Mouse (Mus musculus): Measurements from ENCODE around the gene Cyp27a1. TPM values are rescaled to one million over a fixed set of nuclear protein-coding genes. Genes with fewer than 3 reads are reported as not detected.

Cyp27a1 gene
- total RNA-seq, 2 experiments from 2014 or later, result 0.98 to 5.4 TPM

GRCm38 (mm10) chr1:74763081-74763480, 49.7 kb downstream of the Cyp27a1 start:
- no peak for ATAC-seq (replicated peaks; ENCODE audit: low FRiP score, poor library complexity, severe bottlenecking)

GRCm38 (mm10) chr1:74770727-74771466, 57.5 kb downstream of the Cyp27a1 start:
- ATAC-seq (replicated peaks; ENCODE audit: low FRiP score, poor library complexity, severe bottlenecking), result no peak

GRCm38 (mm10) chr1:74771467-74771844, 58.1 kb downstream of the Cyp27a1 start:
- no peak for ATAC-seq (replicated peaks; ENCODE audit: low FRiP score, poor library complexity, severe bottlenecking)

- no peak for ATAC-seq (replicated peaks; ENCODE audit: low FRiP score, poor library complexity, severe bottlenecking)
Measured at GRCm38 (mm10) chr1:74771845-74771930, 58.3 kb downstream of the Cyp27a1 start, which contains the start of gene Wnt6. TSS of gene Wnt6 (plus strand) at chr1:74771892.

GRCm38 (mm10) chr1:74771931-74772620, 58.7 kb downstream of the Cyp27a1 start:
- ATAC-seq (replicated peaks; ENCODE audit: low FRiP score, poor library complexity, severe bottlenecking), result 0 out of 2 replicates have a peak, but pooled peaks have one; percentile 19

GRCm38 (mm10) chr1:74773136-74773535, 59.8 kb downstream of the Cyp27a1 start:
- ATAC-seq (replicated peaks; ENCODE audit: low FRiP score, poor library complexity, severe bottlenecking), result no peak

GRCm38 (mm10) chr1:74774062-74774461, 60.7 kb downstream of the Cyp27a1 start:
- ATAC-seq (replicated peaks; ENCODE audit: low FRiP score, poor library complexity, severe bottlenecking), result no peak

- ATAC-seq (replicated peaks; ENCODE audit: low FRiP score, poor library complexity, severe bottlenecking), result no peak
Measured at GRCm38 (mm10) chr1:74775816-74776215, 62.4 kb downstream of the Cyp27a1 start.

- no peak for ATAC-seq (replicated peaks; ENCODE audit: low FRiP score, poor library complexity, severe bottlenecking)
Measured at GRCm38 (mm10) chr1:74778934-74779486, 65.6 kb downstream of the Cyp27a1 start.

- no peak for ATAC-seq (replicated peaks; ENCODE audit: low FRiP score, poor library complexity, severe bottlenecking)
Measured at GRCm38 (mm10) chr1:74782045-74782444, 68.7 kb downstream of the Cyp27a1 start.

- no peak for ATAC-seq (replicated peaks; ENCODE audit: low FRiP score, poor library complexity, severe bottlenecking)
Measured at GRCm38 (mm10) chr1:74783554-74783953, 70.2 kb downstream of the Cyp27a1 start.

GRCm38 (mm10) chr1:74784041-74784759, 70.8 kb downstream of the Cyp27a1 start:
- ATAC-seq (replicated peaks; ENCODE audit: low FRiP score, poor library complexity, severe bottlenecking), result no peak

Other genes with a start within 250 kb of the Cyp27a1 start
- gene Cnot9, start 207.5 kb upstream of the Cyp27a1 start, total RNA-seq (2015; ENCODE audit: low replicate concordance), result 28.5 and 39.6 TPM in 2 replicates
- gene Cnot9, start 207.5 kb upstream of the Cyp27a1 start, total RNA-seq (2017; ENCODE audit: low replicate concordance), result 19.6 and 43.3 TPM in 2 replicates
- not detected in 2 replicates for gene Plcd4, start 170.7 kb upstream of the Cyp27a1 start, total RNA-seq (2015; ENCODE audit: low replicate concordance)
- 0.39 TPM in 1 of 2 replicates, not detected in the other for gene Plcd4, start 170.7 kb upstream of the Cyp27a1 start, total RNA-seq (2017; ENCODE audit: low replicate concordance)
- 15.5 and 30.2 TPM in 2 replicates for gene Usp37, start 169.3 kb upstream of the Cyp27a1 start, total RNA-seq (2015; ENCODE audit: low replicate concordance)
- gene Usp37, start 169.3 kb upstream of the Cyp27a1 start, total RNA-seq (2017; ENCODE audit: low replicate concordance), result 29.0 and 33.9 TPM in 2 replicates
- gene Zfp142, start 125.3 kb upstream of the Cyp27a1 start, total RNA-seq (2015; ENCODE audit: low replicate concordance), result 19.3 and 20.5 TPM in 2 replicates
- gene Zfp142, start 125.3 kb upstream of the Cyp27a1 start, total RNA-seq (2017; ENCODE audit: low replicate concordance), result 15.4 and 19.9 TPM in 2 replicates
- 2.9 and 7.2 TPM in 2 replicates for gene Bcs1l, start 125.3 kb upstream of the Cyp27a1 start, total RNA-seq (2015; ENCODE audit: low replicate concordance)
- 9.0 and 18.5 TPM in 2 replicates for gene Bcs1l, start 125.3 kb upstream of the Cyp27a1 start, total RNA-seq (2017; ENCODE audit: low replicate concordance)
- 9.0 and 32.7 TPM in 2 replicates for gene Rnf25, start 112.2 kb upstream of the Cyp27a1 start, total RNA-seq (2015; ENCODE audit: low replicate concordance)
- 8.5 and 17.9 TPM in 2 replicates for gene Rnf25, start 112.2 kb upstream of the Cyp27a1 start, total RNA-seq (2017; ENCODE audit: low replicate concordance)
- gene Stk36, start 112.1 kb upstream of the Cyp27a1 start, total RNA-seq (2015; ENCODE audit: low replicate concordance), result not detected in 2 replicates
- gene Stk36, start 112.1 kb upstream of the Cyp27a1 start, total RNA-seq (2017; ENCODE audit: low replicate concordance), result not detected in 2 replicates
- 2.9 and 8.6 TPM in 2 replicates for gene Ttll4, start 51.8 kb upstream of the Cyp27a1 start, total RNA-seq (2015; ENCODE audit: low replicate concordance)
- gene Ttll4, start 51.8 kb upstream of the Cyp27a1 start, total RNA-seq (2017; ENCODE audit: low replicate concordance), result 6.3 and 7.7 TPM in 2 replicates
- gene Prkag3, start 35.6 kb downstream of the Cyp27a1 start, total RNA-seq (2015; ENCODE audit: low replicate concordance), result not detected in 2 replicates
- not detected in 2 replicates for gene Prkag3, start 35.6 kb downstream of the Cyp27a1 start, total RNA-seq (2017; ENCODE audit: low replicate concordance)
- not detected in 2 replicates for gene Wnt6, start 58.3 kb downstream of the Cyp27a1 start, total RNA-seq (2015; ENCODE audit: low replicate concordance)
- not detected in 2 replicates for gene Wnt6, start 58.3 kb downstream of the Cyp27a1 start, total RNA-seq (2017; ENCODE audit: low replicate concordance)
- not detected in 2 replicates for gene Wnt10a, start 77.9 kb downstream of the Cyp27a1 start, total RNA-seq (2015; ENCODE audit: low replicate concordance)
- gene Wnt10a, start 77.9 kb downstream of the Cyp27a1 start, total RNA-seq (2017; ENCODE audit: low replicate concordance), result not detected in 2 replicates
- gene Cdk5r2, start 141.4 kb downstream of the Cyp27a1 start, total RNA-seq (2015; ENCODE audit: low replicate concordance), result not detected in 2 replicates
- gene Cdk5r2, start 141.4 kb downstream of the Cyp27a1 start, total RNA-seq (2017; ENCODE audit: low replicate concordance), result not detected in 2 replicates
- gene Fev, start 171.8 kb downstream of the Cyp27a1 start, total RNA-seq (2015; ENCODE audit: low replicate concordance), result not detected in 2 replicates
- not detected in 2 replicates for gene Fev, start 171.8 kb downstream of the Cyp27a1 start, total RNA-seq (2017; ENCODE audit: low replicate concordance)
- gene Cryba2, start 179.6 kb downstream of the Cyp27a1 start, total RNA-seq (2015; ENCODE audit: low replicate concordance), result not detected in 2 replicates
- not detected in 2 replicates for gene Cryba2, start 179.6 kb downstream of the Cyp27a1 start, total RNA-seq (2017; ENCODE audit: low replicate concordance)
- not detected in 2 replicates for gene Cfap65, start 222.0 kb downstream of the Cyp27a1 start, total RNA-seq (2015; ENCODE audit: low replicate concordance)
- gene Cfap65, start 222.0 kb downstream of the Cyp27a1 start, total RNA-seq (2017; ENCODE audit: low replicate concordance), result not detected in 2 replicates
- gene Ihh, start 238.1 kb downstream of the Cyp27a1 start, total RNA-seq (2015; ENCODE audit: low replicate concordance), result not detected in 2 replicates
- gene Ihh, start 238.1 kb downstream of the Cyp27a1 start, total RNA-seq (2017; ENCODE audit: low replicate concordance), result not detected in 2 replicates